Mouse (Mus musculus): ENCODE measurements at regions not wholly inside any gene's neighbourhood (a gene's known extent, or its start where the extent isn't known, plus 50 kb on each side); places are given as distances from the start of the nearest gene placed in this dataset.
"Not testable (repeated sequence)": the region's sequence is repeated elsewhere in the genome, so short reads cannot be mapped to it uniquely, and the experiment has no call there.

- in situ Hi-C loops (cut with MboI, MseI): no loop called here
Observed at GRCm38 (mm10) chr16:55521421-55521971, 223.7 kb upstream of the Zpld1 start.

DNA sequence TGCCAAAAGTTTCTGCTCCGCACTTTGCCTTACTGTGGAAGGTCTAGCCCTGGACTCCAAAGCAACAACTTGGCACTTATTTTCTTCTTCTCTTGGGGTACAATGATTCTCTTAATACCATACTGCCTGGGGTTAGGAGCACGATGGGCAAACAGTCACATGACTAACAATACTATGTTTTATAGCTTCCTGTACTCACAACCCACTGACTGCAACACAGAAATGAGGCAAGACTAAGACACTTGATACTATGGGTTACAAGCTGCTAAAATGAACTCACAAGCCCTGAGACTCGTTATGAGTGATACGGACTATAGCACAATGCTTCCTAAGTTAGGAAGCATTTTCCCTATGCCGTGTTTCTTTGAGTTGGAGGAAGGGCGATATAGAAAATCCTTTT, 222.3 kb upstream of the Zpld1 start:
- in situ Hi-C loops (cut with MboI, MseI): no loop called here

DNA sequence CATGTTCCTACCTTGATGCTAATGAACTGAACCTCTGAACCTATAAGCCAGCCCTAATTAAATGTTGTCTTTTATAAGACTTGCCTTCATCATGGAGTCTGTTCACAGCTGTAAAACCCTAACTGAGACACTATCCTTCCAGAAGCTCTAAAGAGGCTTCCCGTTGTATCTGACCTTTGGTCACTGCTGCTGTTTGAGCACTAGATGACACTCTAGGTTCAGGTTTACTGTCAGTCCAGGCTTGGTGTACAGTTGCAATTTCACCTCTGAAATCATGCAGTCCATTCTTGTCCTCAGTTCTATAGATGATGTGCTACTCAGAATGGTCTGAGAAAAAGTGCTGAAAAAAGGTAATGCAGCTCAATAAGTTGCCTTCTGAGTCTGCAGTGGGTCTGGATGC, 221.9 kb upstream of the Zpld1 start:
- in situ Hi-C loops (cut with MboI, MseI): no loop called here

GRCm38 (mm10) chr16:55516994-55517393, 219.2 kb upstream of the Zpld1 start:
- in situ Hi-C loops (cut with MboI, MseI): no loop called here

DNA sequence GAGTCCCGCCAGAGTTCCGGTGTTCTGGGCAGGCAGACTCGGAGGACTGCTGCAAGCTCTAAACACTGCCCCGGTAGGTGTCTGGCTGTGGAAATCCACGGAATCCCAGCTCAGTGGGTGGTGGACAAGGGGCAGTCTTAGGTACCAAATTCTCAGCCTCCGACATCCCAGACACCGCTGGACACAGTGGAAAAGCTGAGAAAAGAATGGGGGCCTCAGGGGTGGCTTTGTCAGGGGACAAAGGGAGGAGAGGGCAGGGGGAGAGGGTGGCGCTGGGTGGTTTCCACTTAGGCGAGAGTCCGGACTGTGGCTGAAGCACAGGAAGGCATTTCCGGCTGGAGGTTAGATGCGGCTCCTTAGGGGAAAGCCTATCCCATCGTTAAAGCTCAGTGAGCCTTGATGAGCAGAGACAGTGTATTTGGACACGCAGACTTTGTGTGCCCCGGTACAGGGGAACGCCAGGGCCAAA, 217.5 kb upstream of the Zpld1 start:
- in situ Hi-C loops (cut with MboI, MseI): no loop called here

DNA sequence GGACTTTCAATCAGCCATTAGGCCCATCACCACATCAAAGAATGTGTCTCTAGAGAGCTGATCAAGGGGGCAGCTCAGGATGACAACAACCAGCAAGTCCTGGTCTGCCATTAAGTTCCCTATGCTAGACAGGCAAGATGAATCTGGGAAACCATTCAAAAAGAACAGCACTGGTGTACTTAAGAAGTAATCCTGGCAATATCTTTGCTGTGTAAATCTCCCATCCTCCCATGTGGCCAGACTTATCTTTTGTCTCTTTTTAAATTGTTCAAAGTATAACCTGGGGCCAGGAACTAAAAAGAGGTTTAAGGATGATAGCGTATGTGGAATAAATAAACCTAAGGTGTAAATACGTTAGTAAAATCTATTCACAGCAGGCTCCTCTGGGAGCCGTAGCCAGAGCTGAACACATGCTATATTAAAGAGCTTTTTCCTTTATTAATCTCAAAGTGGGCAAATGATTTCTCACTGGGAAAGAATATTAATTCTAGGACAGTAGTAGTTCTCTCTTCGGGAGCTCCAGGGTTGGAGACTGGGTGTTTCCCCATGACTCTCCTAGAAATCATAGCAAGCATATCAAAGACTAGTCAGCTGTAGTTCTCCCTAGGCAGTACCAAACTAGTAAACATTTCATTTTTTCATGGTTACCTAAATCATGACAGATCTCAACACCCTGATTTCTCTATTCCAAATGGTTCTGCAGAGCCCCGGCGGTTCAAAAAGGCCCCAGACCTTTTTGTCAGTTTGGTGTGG, 216.8 kb upstream of the Zpld1 start:
- in situ Hi-C loops (cut with MboI, MseI): no loop called here

- in situ Hi-C loops (cut with MboI, MseI): no loop called here
Observed at GRCm38 (mm10) chr16:55504796-55505413, 207.1 kb upstream of the Zpld1 start.

DNA sequence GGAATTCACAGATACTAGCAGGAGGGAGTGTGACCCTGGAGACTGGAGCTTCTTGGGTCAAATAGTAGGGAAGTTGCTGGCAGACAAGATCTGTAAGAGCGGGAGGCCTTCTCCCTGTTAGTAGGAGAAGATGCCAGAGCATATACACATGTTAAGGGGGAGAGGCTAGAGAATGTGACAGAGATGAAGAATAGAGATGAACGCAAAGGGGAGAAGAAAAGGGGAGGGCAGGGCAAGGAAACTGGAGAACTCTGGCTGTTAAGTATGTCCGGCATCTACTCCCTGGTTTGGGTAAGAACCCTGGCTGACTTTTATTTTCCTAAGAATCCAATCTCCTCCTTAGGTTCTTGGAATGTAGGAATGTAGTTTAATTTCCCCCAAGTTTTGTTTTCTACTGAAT, 206.5 kb upstream of the Zpld1 start:
- in situ Hi-C loops (cut with MboI, MseI): no loop called here

- in situ Hi-C loops (cut with MboI, MseI): no loop called here
Observed at GRCm38 (mm10) chr16:55503273-55503672, 205.5 kb upstream of the Zpld1 start.

DNA sequence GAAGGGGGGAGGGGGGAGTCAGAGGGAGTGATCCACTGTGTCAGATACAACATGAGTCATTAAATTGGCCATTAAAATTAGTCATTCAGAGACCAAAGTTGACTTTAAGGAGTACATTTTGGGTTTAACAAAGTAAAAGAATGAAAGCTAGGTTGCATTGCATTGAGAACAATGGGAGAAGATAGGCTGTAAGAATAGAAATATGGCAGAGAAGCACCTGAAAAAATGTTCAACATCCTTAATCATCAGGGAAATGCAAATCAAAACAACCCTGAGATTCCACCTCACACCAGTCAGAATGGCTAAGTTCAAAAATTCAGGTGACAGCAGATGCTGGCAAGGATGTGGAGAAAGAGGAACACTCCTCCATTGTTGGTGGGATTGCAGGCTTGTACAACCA, 202.0 kb upstream of the Zpld1 start:
- in situ Hi-C loops (cut with MboI, MseI): not testable (repeated sequence)

GRCm38 (mm10) chr16:55495051-55495450, 197.3 kb upstream of the Zpld1 start:
- in situ Hi-C loops (cut with MboI, MseI): no loop called here

- in situ Hi-C loops (cut with MboI, MseI): no loop called here
Observed at GRCm38 (mm10) chr16:55494162-55494561, 196.4 kb upstream of the Zpld1 start.

DNA sequence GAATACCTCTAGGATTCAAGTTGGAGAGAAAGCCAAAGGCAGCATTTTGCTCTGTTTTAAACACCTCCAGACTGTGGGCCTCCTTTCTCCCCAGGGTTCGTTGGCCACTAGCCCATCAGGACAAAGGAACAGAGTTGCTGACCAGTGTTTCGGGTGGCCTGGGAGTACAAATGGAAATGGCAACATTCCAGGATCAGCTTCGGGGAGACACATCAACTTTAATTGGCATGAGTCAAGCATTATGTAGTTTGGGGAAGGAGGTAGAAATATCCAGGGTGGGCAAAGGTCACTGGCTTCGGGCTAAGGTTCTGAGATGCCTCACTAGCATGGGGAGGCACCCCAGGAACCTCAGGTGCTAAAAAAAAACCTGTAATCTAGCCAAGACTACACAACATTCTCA, 194.3 kb upstream of the Zpld1 start:
- in situ Hi-C loops (cut with MboI, MseI): no loop called here

DNA sequence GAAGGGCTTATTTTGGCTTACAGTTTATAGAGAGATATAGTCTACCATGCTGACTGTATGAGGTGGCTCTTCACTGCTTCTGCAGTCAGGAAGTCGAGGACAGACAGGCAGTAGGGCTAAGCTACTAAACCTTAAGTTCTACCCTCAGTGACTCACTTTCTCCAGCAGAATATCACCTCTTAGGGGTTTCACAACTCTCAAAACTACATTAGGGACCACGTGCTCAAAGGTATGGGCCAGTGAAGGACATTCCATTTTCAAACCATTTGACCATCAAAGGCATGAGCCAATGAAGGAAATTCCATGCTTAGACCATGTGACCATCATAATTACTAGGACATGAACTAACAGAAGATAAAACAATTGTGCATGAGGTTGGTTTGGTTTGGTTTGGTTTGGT, 186.6 kb upstream of the Zpld1 start:
- in situ Hi-C loops (cut with MboI, MseI): loop anchor here (5.0 kb wide), 1 partner anchor 378 kb away; no protein-coding TSS in a partner anchor

DNA sequence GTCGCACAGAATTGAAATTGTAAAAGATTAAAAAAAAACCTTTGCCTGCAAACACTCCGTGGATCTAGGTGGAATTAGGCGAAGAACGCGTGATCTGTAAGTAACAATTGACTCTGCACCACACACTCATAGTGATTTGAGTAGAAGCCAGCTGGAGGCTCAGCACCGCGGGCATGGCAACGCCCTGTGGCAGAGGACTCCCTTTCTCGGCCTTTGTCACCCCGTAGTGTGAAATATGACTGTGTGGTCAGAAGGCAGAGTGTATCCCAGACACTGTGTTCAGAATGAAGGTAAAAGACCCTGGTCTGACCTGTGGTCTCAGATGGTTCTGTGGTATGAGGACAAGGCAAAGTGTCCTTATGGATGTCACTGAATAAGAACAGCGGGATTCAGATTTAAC, 183.0 kb upstream of the Zpld1 start:
- in situ Hi-C loops (cut with MboI, MseI): loop anchor here (5.0 kb wide), 1 partner anchor 382 kb away; no protein-coding TSS in a partner anchor

- in situ Hi-C loops (cut with MboI, MseI): loop anchor here (5.0 kb wide), 1 partner anchor 382 kb away; no protein-coding TSS in a partner anchor
Observed at GRCm38 (mm10) chr16:55480304-55480703, 182.5 kb upstream of the Zpld1 start.

DNA sequence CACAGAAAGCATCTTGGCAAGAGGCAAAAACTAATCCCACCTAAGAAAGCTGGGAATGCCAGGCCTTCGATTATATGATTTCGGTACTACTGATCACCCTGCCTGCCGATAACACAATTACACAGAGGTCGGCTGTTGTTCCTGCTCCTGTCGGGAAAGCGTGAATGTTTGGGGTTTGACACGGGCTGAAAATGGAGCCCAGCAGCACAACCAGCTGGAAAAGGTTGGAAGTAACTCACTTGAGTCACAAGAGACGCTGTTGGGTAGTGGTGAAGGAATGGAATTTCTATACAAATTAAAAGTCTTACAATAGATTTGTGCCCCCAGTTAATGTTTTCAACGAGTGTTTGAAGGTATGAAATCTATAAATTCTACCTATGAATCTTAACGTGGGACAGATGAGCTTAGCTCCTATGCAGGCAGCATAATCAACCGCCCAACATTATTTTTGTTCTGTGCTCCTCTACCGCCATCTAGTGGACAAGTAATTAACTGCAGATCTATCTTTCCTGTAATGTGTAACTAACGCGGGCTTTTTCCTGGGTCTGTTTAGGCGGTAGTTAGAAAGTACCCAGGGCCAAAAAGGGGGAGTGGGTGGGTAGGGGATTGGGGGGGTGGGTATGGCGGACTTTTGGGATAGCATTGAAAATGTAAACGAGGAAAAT, 178.9 kb upstream of the Zpld1 start:
- in situ Hi-C loops (cut with MboI, MseI): no loop called here

DNA sequence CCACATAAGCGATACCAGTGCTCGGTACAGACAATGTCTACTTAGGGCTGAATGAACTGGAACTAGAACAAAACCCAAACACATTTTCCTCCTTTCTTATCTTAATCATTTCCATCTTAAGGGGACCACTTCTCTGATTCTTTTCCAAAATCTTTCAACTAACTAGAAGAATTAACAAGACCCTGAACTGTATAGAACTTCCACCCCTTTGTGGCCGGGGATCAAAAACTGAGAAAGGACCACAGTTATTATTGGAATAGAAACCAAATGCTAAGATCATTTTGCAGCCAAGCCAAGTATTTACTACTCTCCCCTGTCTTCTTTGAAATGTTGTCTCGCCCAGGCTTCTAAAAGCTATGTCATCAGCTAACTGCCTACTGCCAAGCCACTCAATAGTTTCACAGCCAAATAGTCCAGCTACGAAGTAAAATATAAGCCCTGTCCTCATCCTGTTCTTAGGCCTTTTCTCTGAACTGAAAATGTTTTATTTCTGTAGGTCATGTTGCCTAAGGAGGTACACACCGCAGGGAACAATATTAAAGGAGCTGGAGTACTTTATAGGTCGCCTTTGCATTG, 177.3 kb upstream of the Zpld1 start:
- in situ Hi-C loops (cut with MboI, MseI): no loop called here

- in situ Hi-C loops (cut with MboI, MseI): no loop called here
Observed at GRCm38 (mm10) chr16:55471396-55471795, 173.6 kb upstream of the Zpld1 start.

DNA sequence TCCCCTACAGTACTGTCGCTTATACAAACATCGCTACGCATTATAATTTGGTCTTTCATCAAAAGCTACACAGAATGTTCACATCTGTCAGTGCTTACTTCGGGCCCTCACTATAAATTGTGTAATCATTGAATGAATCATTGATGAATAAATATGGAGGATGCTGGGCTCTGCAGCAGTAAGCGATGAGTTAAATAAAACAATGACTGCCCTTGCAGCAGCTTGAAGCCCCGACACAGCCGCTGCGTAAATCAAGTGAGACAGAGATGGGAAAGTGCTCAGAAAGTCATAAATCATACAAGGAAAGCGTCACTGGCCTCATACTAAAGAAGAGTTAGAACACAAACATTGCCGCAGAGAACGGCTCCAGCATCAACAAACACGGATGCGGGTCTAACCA, 172.9 kb upstream of the Zpld1 start:
- in situ Hi-C loops (cut with MboI, MseI): no loop called here

GRCm38 (mm10) chr16:55469703-55470102, 171.9 kb upstream of the Zpld1 start:
- in situ Hi-C loops (cut with MboI, MseI): no loop called here
